Mouse (Mus musculus): ENCODE measurements around the gene Grm7. TPM values are rescaled to one million over a fixed set of nuclear protein-coding genes. Genes with fewer than 3 reads are reported as not detected.
A peak's percentile ranks its signal among the peaks of the same experiment; 100 is the strongest.

The Grm7 gene
- polyA plus RNA-seq, 1 experiment from 2014 or later = 4.2 TPM

DNA sequence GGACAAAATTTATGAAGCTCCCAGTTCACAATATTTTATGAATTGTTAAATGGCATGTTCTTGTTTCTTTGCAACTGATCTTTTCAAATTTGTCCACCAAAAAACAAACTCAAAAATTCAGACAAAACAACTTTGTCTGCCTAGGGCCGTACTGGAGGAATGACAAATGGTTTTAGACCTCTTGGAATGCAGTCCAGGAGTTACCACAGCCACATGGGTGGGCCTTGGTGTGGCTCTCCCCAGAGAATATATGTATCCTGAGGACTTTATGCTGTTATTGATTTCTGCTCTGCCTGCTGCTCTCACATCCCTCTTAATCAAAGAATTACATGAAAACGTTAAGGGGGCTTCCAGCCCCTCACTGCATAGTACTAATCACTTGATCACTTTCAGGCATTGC lies 400.5 kb downstream of the Grm7 start:
- Histone ChIP-seq H3K4me1 (no peaks in the 10 kb centered on the region), H3K27ac (replicated peaks) (no peak overlapping the region), H3K9me3 (no peaks in the 10 kb centered on the region), H3K4me3 (no peak overlapping the region), H3K9ac (replicated peaks) (no peak overlapping the region), H3K4me2 (replicated peaks) (no peak overlapping the region), H3K27me3 (no peaks in the 10 kb centered on the region), H3K36me3 (no peaks in the 10 kb centered on the region)
- ATAC-seq (ENCODE audit: low FRiP score, low read depth) = no peak
- 59% methylated on average over 2 of the region's 2 CpGs for WGBS

DNA sequence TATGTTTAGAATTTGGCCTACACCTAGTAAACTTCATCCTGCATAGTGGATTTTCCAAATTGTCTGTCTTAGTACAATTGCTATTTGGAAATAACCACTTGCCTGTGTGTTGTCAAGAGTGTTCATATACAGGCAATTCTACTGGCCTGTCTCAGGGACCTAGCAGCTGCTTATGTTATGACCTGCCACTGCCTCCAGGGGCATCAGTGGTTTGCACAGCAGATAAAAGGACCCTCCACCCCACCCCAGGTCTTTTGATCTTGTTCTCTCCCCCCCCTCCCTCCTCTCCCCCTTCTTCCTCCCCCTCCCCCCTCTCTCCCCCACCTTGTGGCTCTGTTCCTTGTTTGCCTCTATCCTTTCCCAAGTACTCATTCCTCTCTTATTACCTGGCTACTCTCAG lies 403.9 kb downstream of the Grm7 start:
- H3K4me2 ChIP-seq (replicated peaks) = no peak overlapping the region
- H3K36me3 ChIP-seq = no peaks in the 10 kb centered on the region
- no peak overlapping the region for H3K4me3 ChIP-seq
- no peaks in the 10 kb centered on the region for H3K9me3 ChIP-seq
- H3K27ac ChIP-seq (replicated peaks) = no peak overlapping the region
- ATAC-seq (ENCODE audit: low FRiP score, low read depth) = no peak
- H3K4me1 ChIP-seq = no peaks in the 10 kb centered on the region
- no peak overlapping the region for H3K9ac ChIP-seq (replicated peaks)
- no peaks in the 10 kb centered on the region for H3K27me3 ChIP-seq

- H3K27me3 ChIP-seq = no peaks in the 10 kb centered on the region
- H3K4me3 ChIP-seq = no peak overlapping the region
- H3K9ac ChIP-seq (replicated peaks) = no peak overlapping the region
- H3K4me1 ChIP-seq = no peaks in the 10 kb centered on the region
- ATAC-seq (ENCODE audit: low FRiP score, low read depth) = no peak
- H3K4me2 ChIP-seq (replicated peaks) = no peak overlapping the region
- no peaks in the 10 kb centered on the region for H3K9me3 ChIP-seq
- WGBS = 74% methylated on average over 7 of the region's 7 CpGs
- no peak overlapping the region for H3K27ac ChIP-seq (replicated peaks)
- no peaks in the 10 kb centered on the region for H3K36me3 ChIP-seq
Measured at GRCm38 (mm10) chr6:111054001-111054975, 408.9 kb downstream of the Grm7 start.

GRCm38 (mm10) chr6:111057798-111058197 lies 412.4 kb downstream of the Grm7 start:
- no peaks in the 10 kb centered on the region for H3K4me1 ChIP-seq
- no peak overlapping the region for H3K4me2 ChIP-seq (replicated peaks)
- H3K9me3 ChIP-seq = no peaks in the 10 kb centered on the region
- H3K27ac ChIP-seq (replicated peaks) = no peak overlapping the region
- WGBS = 89% methylated on average over 3 of the region's 3 CpGs
- no peaks in the 10 kb centered on the region for H3K27me3 ChIP-seq
- no peak for ATAC-seq (ENCODE audit: low FRiP score, low read depth)
- no peak overlapping the region for H3K4me3 ChIP-seq
- H3K36me3 ChIP-seq = no peaks in the 10 kb centered on the region
- no peak overlapping the region for H3K9ac ChIP-seq (replicated peaks)

GRCm38 (mm10) chr6:111060004-111060403 lies 414.6 kb downstream of the Grm7 start:
- Histone ChIP-seq H3K36me3 (no peaks in the 10 kb centered on the region), H3K4me1 (no peaks in the 10 kb centered on the region), H3K27me3 (no peaks in the 10 kb centered on the region), H3K9ac (replicated peaks) (no peak overlapping the region), H3K27ac (replicated peaks) (no peak overlapping the region), H3K4me3 (no peak overlapping the region), H3K9me3 (no peaks in the 10 kb centered on the region), H3K4me2 (replicated peaks) (no peak overlapping the region)
- 77% methylated on average over 4 of the region's 4 CpGs for WGBS
- ATAC-seq (ENCODE audit: low FRiP score, low read depth) = no peak

DNA sequence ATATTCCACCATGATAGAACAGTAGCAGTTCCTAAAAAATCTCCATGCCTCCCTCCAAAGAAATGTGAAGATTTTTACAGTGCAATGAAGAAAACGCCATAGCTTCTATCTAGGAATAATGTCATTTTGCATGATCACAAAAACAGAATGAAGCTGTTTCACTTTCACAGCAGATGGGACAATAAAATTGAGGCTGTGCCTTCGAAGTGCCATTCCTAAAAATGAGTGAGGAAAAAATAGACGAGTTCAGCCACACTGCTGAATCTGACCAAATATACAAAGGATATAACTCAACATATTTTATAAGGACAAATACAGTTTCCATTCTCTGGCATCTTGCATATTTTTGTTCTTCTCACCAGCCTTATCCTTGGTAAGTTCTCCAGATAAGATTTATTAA lies 439.2 kb downstream of the Grm7 start:
- H3K4me3 ChIP-seq = no peak overlapping the region
- no peak overlapping the region for H3K27ac ChIP-seq (replicated peaks)
- H3K9me3 ChIP-seq = no peaks in the 10 kb centered on the region
- H3K9ac ChIP-seq (replicated peaks) = no peak overlapping the region
- H3K4me1 ChIP-seq = no peaks in the 10 kb centered on the region
- no peaks in the 10 kb centered on the region for H3K36me3 ChIP-seq
- H3K27me3 ChIP-seq = no peaks in the 10 kb centered on the region
- no peak overlapping the region for H3K4me2 ChIP-seq (replicated peaks)
- 88% methylated on average over 3 of the region's 3 CpGs for WGBS
- no peak for ATAC-seq (ENCODE audit: low FRiP score, low read depth)

- Histone ChIP-seq H3K4me1 (no peaks in the 10 kb centered on the region), H3K9ac (replicated peaks) (no peak overlapping the region), H3K27me3 (no peaks in the 10 kb centered on the region), H3K9me3 (no peaks in the 10 kb centered on the region), H3K4me2 (replicated peaks) (no peak overlapping the region), H3K36me3 (no peaks in the 10 kb centered on the region), H3K27ac (replicated peaks) (no peak overlapping the region), H3K4me3 (no peak overlapping the region)
- no peak for ATAC-seq (ENCODE audit: low FRiP score, low read depth)
- 86% methylated on average over 1 of the region's 1 CpGs for WGBS
Measured at GRCm38 (mm10) chr6:111094818-111095217, 449.4 kb downstream of the Grm7 start.

DNA sequence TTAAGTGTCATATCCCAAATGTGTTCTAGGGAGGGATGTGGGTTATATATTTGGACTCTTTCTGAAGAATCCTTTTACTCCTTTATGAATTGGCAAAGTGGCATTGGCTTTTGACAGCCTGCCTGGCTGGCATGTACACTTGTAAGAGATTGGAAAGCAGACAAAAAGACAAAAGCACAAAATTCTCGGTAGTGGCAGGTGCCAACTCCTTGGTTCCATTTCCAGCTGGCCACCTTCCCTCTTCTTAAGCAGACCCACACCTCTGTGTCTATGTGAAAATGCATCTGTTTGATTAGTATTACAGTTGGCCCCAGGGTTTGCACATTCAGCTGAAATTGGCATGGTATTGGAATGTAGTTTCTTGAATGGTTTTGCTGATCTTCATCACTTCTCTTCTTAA lies 460.1 kb downstream of the Grm7 start:
- no peaks in the 10 kb centered on the region for H3K9me3 ChIP-seq
- no peaks in the 10 kb centered on the region for H3K4me1 ChIP-seq
- 76% methylated on average over 1 of the region's 1 CpGs for WGBS
- no peak overlapping the region for H3K9ac ChIP-seq (replicated peaks)
- H3K27ac ChIP-seq (replicated peaks) = no peak overlapping the region
- no peaks in the 10 kb centered on the region for H3K36me3 ChIP-seq
- no peak overlapping the region for H3K4me3 ChIP-seq
- no peak overlapping the region for H3K4me2 ChIP-seq (replicated peaks)
- H3K27me3 ChIP-seq = no peaks in the 10 kb centered on the region
- ATAC-seq (ENCODE audit: low FRiP score, low read depth) = no peak

DNA sequence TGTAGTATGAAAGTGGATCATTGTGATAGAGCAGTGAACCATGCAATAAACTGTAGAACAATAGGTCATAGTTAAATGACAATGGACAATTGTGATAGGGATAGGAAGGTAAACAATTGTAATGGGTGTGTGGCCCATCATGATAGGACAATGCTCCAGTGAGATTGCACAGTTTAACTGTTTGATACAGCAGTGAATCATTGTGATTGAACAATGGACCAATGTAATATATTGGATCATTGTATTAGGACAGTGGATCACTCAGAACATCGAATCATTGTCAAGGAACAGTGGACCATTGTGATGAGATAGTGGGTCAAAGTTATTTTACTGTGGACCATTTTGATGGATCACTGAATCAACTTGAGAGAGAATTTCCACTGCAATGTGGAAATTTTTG lies 515.7 kb downstream of the Grm7 start:
- no peak overlapping the region for H3K9ac ChIP-seq (replicated peaks)
- H3K4me2 ChIP-seq (replicated peaks) = no peak overlapping the region
- H3K36me3 ChIP-seq = no peaks in the 10 kb centered on the region
- ATAC-seq (ENCODE audit: low FRiP score, low read depth) = no peak
- H3K27me3 ChIP-seq = no peaks in the 10 kb centered on the region
- no peak overlapping the region for H3K4me3 ChIP-seq
- no peaks in the 10 kb centered on the region for H3K9me3 ChIP-seq
- no peaks in the 10 kb centered on the region for H3K4me1 ChIP-seq
- WGBS = 88% methylated on average over 1 of the region's 1 CpGs
- no peak overlapping the region for H3K27ac ChIP-seq (replicated peaks)

DNA sequence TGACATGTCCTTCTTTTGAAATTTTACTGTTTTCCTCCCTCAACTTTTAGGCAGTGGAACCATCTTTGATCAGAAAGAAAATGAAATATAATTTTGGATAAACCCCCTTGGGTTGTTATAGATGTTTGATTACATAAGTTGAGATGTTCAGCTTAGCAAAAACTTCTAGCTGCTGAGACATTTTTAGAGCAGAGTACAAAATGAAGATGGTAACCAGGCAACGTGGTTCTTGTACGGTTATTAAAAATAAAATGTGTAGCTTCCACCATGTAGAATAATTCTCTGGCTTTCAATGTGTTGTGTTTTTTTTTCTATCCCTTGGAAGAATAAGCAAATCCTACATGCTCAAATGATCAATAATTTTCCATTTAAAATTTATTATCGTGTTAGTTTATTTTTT lies 550.0 kb downstream of the Grm7 start:
- 91% methylated on average over 3 of the region's 3 CpGs for WGBS
- H3K4me3 ChIP-seq = no peak overlapping the region
- no peaks in the 10 kb centered on the region for H3K27me3 ChIP-seq
- H3K9ac ChIP-seq (replicated peaks) = no peak overlapping the region
- H3K4me2 ChIP-seq (replicated peaks) = no peak overlapping the region
- no peaks in the 10 kb centered on the region for H3K9me3 ChIP-seq
- ATAC-seq (ENCODE audit: low FRiP score, low read depth) = no peak
- no peaks in the 10 kb centered on the region for H3K4me1 ChIP-seq
- no peak overlapping the region for H3K27ac ChIP-seq (replicated peaks)
- no peaks in the 10 kb centered on the region for H3K36me3 ChIP-seq

DNA sequence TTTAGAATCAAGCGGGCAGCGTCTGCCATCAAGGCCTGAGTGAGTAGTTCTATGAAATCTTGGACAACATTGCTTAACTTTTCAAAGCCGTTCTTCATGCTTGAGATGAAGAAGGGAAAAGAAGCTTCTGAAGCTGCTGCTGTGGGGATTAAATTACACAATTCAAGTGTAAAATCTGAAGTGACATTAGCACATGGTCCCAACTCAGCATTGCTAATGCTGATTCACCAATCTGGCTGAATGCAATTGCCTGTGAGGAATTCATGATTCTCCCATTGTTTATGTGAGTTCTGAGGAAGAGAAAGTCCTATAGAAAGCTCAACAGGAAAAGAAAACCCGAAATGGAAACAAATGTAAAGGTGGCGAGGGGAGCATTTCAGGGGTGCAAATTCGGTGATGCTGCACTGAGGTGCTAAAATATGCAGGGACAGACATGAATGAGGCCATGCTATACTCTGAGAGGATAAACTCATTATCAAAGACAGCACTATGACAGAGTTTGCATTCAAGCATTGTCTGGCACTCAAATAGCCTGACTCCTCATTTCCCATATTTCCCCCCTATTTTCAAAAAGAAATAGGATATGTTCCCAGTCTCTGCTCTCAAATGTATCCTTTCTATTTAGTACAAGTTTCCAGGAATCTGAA lies 575.8 kb downstream of the Grm7 start:
- 38% methylated on average over 6 of the region's 6 CpGs for WGBS
- Histone ChIP-seq H3K36me3 (no peaks in the 10 kb centered on the region), H3K4me1 (no peaks in the 10 kb centered on the region), H3K27ac (replicated peaks) (no peak overlapping the region), H3K4me2 (replicated peaks) (no peak overlapping the region; the same call in 1 of the 2 replicates), H3K4me3 (no peak overlapping the region), H3K9me3 (no peaks in the 10 kb centered on the region), H3K9ac (replicated peaks) (no peak overlapping the region), H3K27me3 (no peaks in the 10 kb centered on the region)
- ATAC-seq (ENCODE audit: low FRiP score, low read depth) = peak; percentile 88

GRCm38 (mm10) chr6:111255215-111255614 lies 609.8 kb downstream of the Grm7 start:
- Histone ChIP-seq H3K4me1 (no peaks in the 10 kb centered on the region), H3K4me3 (no peak overlapping the region), H3K9me3 (no peaks in the 10 kb centered on the region), H3K27me3 (no peaks in the 10 kb centered on the region), H3K27ac (replicated peaks) (no peak overlapping the region), H3K36me3 (no peaks in the 10 kb centered on the region), H3K9ac (replicated peaks) (no peak overlapping the region), H3K4me2 (replicated peaks) (no peak overlapping the region)
- ATAC-seq (ENCODE audit: low FRiP score, low read depth) = no peak
- 92% methylated on average over 5 of the region's 5 CpGs for WGBS

Measured in midbrain, embryonic 12.5 days (tissue).